Mouse (Mus musculus): ENCODE results near the gene Mobp.

- TF ChIP-seq POLR2A (IDR thresholded peaks at IDR 0.05; ENCODE audit: insufficient read depth, low read depth, low read length) (no peak), CTCF (IDR thresholded peaks at IDR 0.05; ENCODE audit: insufficient read depth, low read depth, low read length) (no peak)
Measured at GRCm38 (mm10) chr9:120171295-120171694, 21.8 kb downstream of the Mobp start.
